Mouse (Mus musculus) heart, embryonic 14.5 days (tissue): ENCODE results near the gene Lrrc51. TPM values are rescaled to one million over a fixed set of nuclear protein-coding genes. Genes with fewer than 3 reads are reported as not detected.

ENCODE experiments used
- ATAC-seq: fragments of 200-750 bp; cut with Nextera tagmentation; 2 replicates; pipeline ENCODE4 v1.8.0; 2017; ENCODE audit warnings: low read depth, moderate TSS enrichment; ENCODE audit not compliant: insufficient number of reproducible peaks, insufficient read depth, low FRiP score
- H3K27ac ChIP-seq, 2 experiments: fragments of 200-500 bp in 1 of 2; fragments of 300-500 bp in 1 of 2; sonication (generic) in 1 of 2; replicated peaks in 1 of 2; 2 replicates each; pipeline ENCODE4 v1.5.1; 2012 to 2014; ENCODE audit warnings: low read depth in 2 of 2, low read length in 2 of 2, control low read depth in 1 of 2, mild to moderate bottlenecking in 1 of 2, mixed read lengths in 1 of 2; ENCODE audit not compliant: control insufficient read depth in 1 of 2, insufficient read depth in 1 of 2
- H3K27me3 ChIP-seq: fragments of 300-500 bp; sonication (generic); 2 replicates; pipeline ENCODE4 v1.6.1; 2014; ENCODE audit warnings: mild to moderate bottlenecking, low read length, control low read depth; ENCODE audit not compliant: control insufficient read depth, insufficient read depth
- H3K36me3 ChIP-seq: fragments of 300-500 bp; sonication (generic); 2 replicates; pipeline ENCODE4 v1.6.1; 2014; ENCODE audit warnings: mild to moderate bottlenecking, control low read depth, low read length, mixed read lengths; ENCODE audit not compliant: control insufficient read depth, insufficient read depth
- H3K4me1 ChIP-seq, 2 experiments: fragments of 200-500 bp in 1 of 2; fragments of 300-500 bp in 1 of 2; sonication (generic) in 1 of 2; 2 replicates each; pipeline ENCODE4 v1.6.1; 2012 to 2014; ENCODE audit warnings: low read length in 2 of 2, control low read depth in 1 of 2, mixed read lengths in 1 of 2; ENCODE audit not compliant: control insufficient read depth in 2 of 2, insufficient read depth in 2 of 2
- H3K4me2 ChIP-seq: fragments of 300-500 bp; sonication (generic); 2 replicates; pipeline ENCODE4 v1.6.1; 2014; ENCODE audit warnings: mild to moderate bottlenecking, low read length
- H3K4me3 ChIP-seq, 2 experiments: fragments of 200-500 bp in 1 of 2; fragments of 300-500 bp in 1 of 2; sonication (generic) in 1 of 2; 2 replicates each; pipeline ENCODE4 v1.5.1; 2012 to 2014; ENCODE audit warnings: low read length in 2 of 2, mild to moderate bottlenecking in 2 of 2, control low read depth in 1 of 2, low read depth in 1 of 2, moderate library complexity in 1 of 2; ENCODE audit not compliant: control insufficient read depth in 1 of 2, insufficient read depth in 1 of 2
- H3K9ac ChIP-seq: fragments of 300-500 bp; sonication (generic); 2 replicates; pipeline ENCODE4 v1.6.1; 2014; ENCODE audit warnings: mild to moderate bottlenecking, low read length
- H3K9me3 ChIP-seq: fragments of 300-500 bp; sonication (generic); 2 replicates; pipeline ENCODE4 v1.6.1; 2016; ENCODE audit warnings: low read length, control low read depth; ENCODE audit not compliant: control insufficient read depth
- WGBS: fragments of 180-500 bp; shearing (Covaris S2); extraction: QIAGEN DNeasy Blood & Tissue Kit; methylation state at CpG from one replicate; pipeline ENCODE4 v1.1.7; 2014; 5-methylcytosine and 5-hydroxymethylcytosine counted together
- polyA plus RNA-seq: library from polyadenylated mRNA; unstranded; fragments of >200 nt; fragmentation: Nextera tagmentation; extraction: Ambion mirVana; gene quantifications from 2 replicates; pipeline ENCODE4 v1.2.1, GENCODE M21; 2014

Gene Lrrc51
- polyA plus RNA-seq, 1 experiment from 2014 or later, result 3.9 TPM

GRCm38 (mm10) chr7:101886274-101886673, 47.4 kb downstream of the Lrrc51 start:
- no peak for ATAC-seq
- Histone ChIP-seq H3K4me3 (no peak overlapping the region), H3K27me3 (no peaks in the 10 kb centered on the region), H3K9ac (no peak overlapping the region), H3K27ac (no peak overlapping the region), H3K36me3 (no peaks in the 10 kb centered on the region), H3K9me3 (no peaks in the 10 kb centered on the region), H3K4me1 (peaks cover 0 to 3% of the 10 kb centered on the region in 2 experiments; a peak in 1 of 4 replicates), H3K4me2 (no peak overlapping the region)
- WGBS, result 71% methylated on average over 6 of the region's 6 CpGs

- Histone ChIP-seq H3K4me2 (no peak overlapping the region), H3K9ac (no peak overlapping the region), H3K4me3 (no peak overlapping the region), H3K27me3 (no peaks in the 10 kb centered on the region), H3K27ac (no peak overlapping the region), H3K9me3 (no peaks in the 10 kb centered on the region), H3K36me3 (no peaks in the 10 kb centered on the region), H3K4me1 (peaks cover 0 to 3% of the 10 kb centered on the region in 2 experiments; a peak in 1 of 4 replicates)
- ATAC-seq, result no peak
- 98% methylated on average over 4 of the region's 4 CpGs for WGBS
Observed at GRCm38 (mm10) chr7:101884160-101884559, 49.5 kb downstream of the Lrrc51 start.

- WGBS, result 55% methylated on average over 9 of the region's 9 CpGs
- Histone ChIP-seq H3K4me2 (no peak overlapping the region), H3K9me3 (no peaks in the 10 kb centered on the region), H3K4me3 (no peak overlapping the region), H3K9ac (no peak overlapping the region; the same call in 1 of the 2 replicates), H3K4me1 (peaks cover 0 to 3% of the 10 kb centered on the region in 2 experiments; a peak in 1 of 4 replicates), H3K36me3 (no peaks in the 10 kb centered on the region), H3K27ac (no peak overlapping the region), H3K27me3 (no peaks in the 10 kb centered on the region)
- no peak for ATAC-seq
Observed at GRCm38 (mm10) chr7:101882413-101883154, 51.1 kb downstream of the Lrrc51 start.

GRCm38 (mm10) chr7:101880855-101881254, 52.8 kb downstream of the Lrrc51 start:
- Histone ChIP-seq H3K9me3 (no peaks in the 10 kb centered on the region), H3K4me2 (no peak overlapping the region), H3K9ac (no peak overlapping the region), H3K27ac (no peak overlapping the region), H3K4me3 (no peak overlapping the region), H3K27me3 (no peaks in the 10 kb centered on the region), H3K4me1 (peaks cover 0 to 3% of the 10 kb centered on the region in 2 experiments; a peak in 1 of 4 replicates), H3K36me3 (no peaks in the 10 kb centered on the region)
- no peak for ATAC-seq
- WGBS, result 71% methylated on average over 4 of the region's 4 CpGs

GRCm38 (mm10) chr7:101875978-101876377, 57.7 kb downstream of the Lrrc51 start:
- Histone ChIP-seq H3K9me3 (no peaks in the 10 kb centered on the region), H3K4me1 (peaks cover 8 to 10% of the 10 kb centered on the region in 2 experiments; a peak in 3 of 4 replicates), H3K27ac (no peak overlapping the region), H3K36me3 (no peaks in the 10 kb centered on the region), H3K4me2 (no peak overlapping the region), H3K9ac (no peak overlapping the region), H3K4me3 (no peak overlapping the region), H3K27me3 (no peaks in the 10 kb centered on the region)
- no peak for ATAC-seq
- WGBS, result 93% methylated on average over 1 of the region's 1 CpGs

- peak; percentile 55; the same call in 1 of the 2 replicates for ATAC-seq
- Histone ChIP-seq H3K27ac (peak overlapping the region; percentile 34 to 46; a peak in 3 of 4 replicates), H3K4me1 (peaks cover 21 to 32% of the 10 kb centered on the region in 2 experiments)
Observed at GRCm38 (mm10) chr7:101871296-101871695, 62.4 kb downstream of the Lrrc51 start.

GRCm38 (mm10) chr7:101870629-101871028, 63.1 kb downstream of the Lrrc51 start, which contains the start of gene Folr1:
Folr1 (minus strand) TSS chr7:101870788.
- ATAC-seq, result no peak
- H3K27ac ChIP-seq, result peak within 1 kb of the TSS; percentile 34 to 46; a peak in 3 of 4 replicates
- H3K9me3 ChIP-seq, result no peaks in the 10 kb centered on the region
- WGBS, result 83% methylated on average over 2 of the region's 2 CpGs
- peaks cover 21 to 32% of the 10 kb centered on the region in 2 experiments for H3K4me1 ChIP-seq
- H3K9ac ChIP-seq, result no peak within 1 kb of the TSS
- H3K4me3 ChIP-seq, result no peak within 1 kb of the TSS
- no peaks in the 10 kb centered on the region for H3K27me3 ChIP-seq
- no peak within 1 kb of the TSS for H3K4me2 ChIP-seq
- H3K36me3 ChIP-seq, result no peaks in the 10 kb centered on the region

More at GRCm38 (mm10) chr7:101871296-101871695, 62.4 kb downstream of the Lrrc51 start:
- H3K4me3 ChIP-seq, result no peak overlapping the region
- H3K9ac ChIP-seq, result no peak overlapping the region
- H3K27me3 ChIP-seq, result no peaks in the 10 kb centered on the region
- 25% methylated on average over 3 of the region's 3 CpGs for WGBS
- H3K9me3 ChIP-seq, result no peaks in the 10 kb centered on the region
- H3K4me2 ChIP-seq, result no peak overlapping the region
- H3K36me3 ChIP-seq, result no peaks in the 10 kb centered on the region
